Mouse (Mus musculus): ENCODE results near the gene Cmtm7.

Gene Cmtm7

GRCm38 (mm10) chr9:114793764-114794295, 12.2 kb upstream of the Cmtm7 start:
- no peak for DNase-seq

GRCm38 (mm10) chr9:114789989-114790388, 8.3 kb upstream of the Cmtm7 start:
- DNase-seq = no peak

GRCm38 (mm10) chr9:114789557-114789956, 7.9 kb upstream of the Cmtm7 start:
- no peak for DNase-seq

GRCm38 (mm10) chr9:114788697-114789096, 7.0 kb upstream of the Cmtm7 start:
- DNase-seq = no peak

- DNase-seq = no peak
Observed at GRCm38 (mm10) chr9:114787716-114788115, 6.1 kb upstream of the Cmtm7 start.

GRCm38 (mm10) chr9:114787134-114787533, 5.5 kb upstream of the Cmtm7 start:
- DNase-seq = no peak

- no peak for DNase-seq
Observed at GRCm38 (mm10) chr9:114785432-114786125, 3.9 kb upstream of the Cmtm7 start.

- DNase-seq = peak; percentile 22 to 35
Observed at GRCm38 (mm10) chr9:114780746-114781525, 720 bp downstream of the Cmtm7 start.

- no peak for DNase-seq
Observed at GRCm38 (mm10) chr9:114779984-114780745, 1.5 kb downstream of the Cmtm7 start.

- no peak for DNase-seq
Observed at GRCm38 (mm10) chr9:114778877-114779276, 2.8 kb downstream of the Cmtm7 start.

- no peak for DNase-seq
Observed at GRCm38 (mm10) chr9:114778047-114778390, 3.6 kb downstream of the Cmtm7 start.

GRCm38 (mm10) chr9:114777178-114778046, 4.2 kb downstream of the Cmtm7 start:
- DNase-seq = no peak

GRCm38 (mm10) chr9:114776361-114776760, 5.3 kb downstream of the Cmtm7 start:
- DNase-seq = no peak

GRCm38 (mm10) chr9:114775272-114775671, 6.4 kb downstream of the Cmtm7 start:
- DNase-seq = peak; percentile 69 to 77

GRCm38 (mm10) chr9:114774629-114775028, 7.0 kb downstream of the Cmtm7 start:
- no peak for DNase-seq

GRCm38 (mm10) chr9:114771565-114771964, 10.1 kb downstream of the Cmtm7 start:
- no peak for DNase-seq

- DNase-seq = no peak
Observed at GRCm38 (mm10) chr9:114770224-114770623, 11.4 kb downstream of the Cmtm7 start.

GRCm38 (mm10) chr9:114768066-114768465, 13.6 kb downstream of the Cmtm7 start:
- peak in 1 of 2 experiments; percentile 22 for DNase-seq

- DNase-seq = no peak
Observed at GRCm38 (mm10) chr9:114767507-114767906, 14.1 kb downstream of the Cmtm7 start.

- DNase-seq = peak; percentile 57 to 80
Observed at GRCm38 (mm10) chr9:114767030-114767429, 14.6 kb downstream of the Cmtm7 start.

- DNase-seq = peak in 1 of 2 experiments; percentile 48
Observed at GRCm38 (mm10) chr9:114763341-114763740, 18.3 kb downstream of the Cmtm7 start.

GRCm38 (mm10) chr9:114761848-114762247, 19.8 kb downstream of the Cmtm7 start:
- no peak for DNase-seq

Data from cerebellum, postnatal 25 days (tissue).